Mouse (Mus musculus) MEL (cell line): ENCODE measurements at regions not wholly inside any gene's neighbourhood (a gene's known extent, or its start where the extent isn't known, plus 50 kb on each side); places are given as distances from the start of the nearest gene placed in this dataset.

Experiments used
- DNase-seq: peaks from one replicate; pipeline ENCODE4 v3.0.0; 2011; ENCODE audit warnings: low read depth, low spot score
- H3K27ac ChIP-seq: 2 replicates; pipeline ENCODE4 v1.5.1; 2012; ENCODE audit warnings: low read depth, mild to moderate bottlenecking, control low read depth, low read length, moderate library complexity; ENCODE audit not compliant: control insufficient read depth
- H3K27me3 ChIP-seq, 2 experiments: fragments of 150-350 bp in 1 of 2; sonication (generic) in 1 of 2; 2 replicates each; pipeline ENCODE4 v1.6.1; 2012; ENCODE audit warnings: low read length in 2 of 2, mild to moderate bottlenecking in 2 of 2, improper control_type of control experiment in 1 of 2, moderate library complexity in 1 of 2; ENCODE audit not compliant: insufficient read depth in 2 of 2, control insufficient read depth in 1 of 2
- H3K36me3 ChIP-seq, 2 experiments: 2 replicates each; pipeline ENCODE4 v1.6.1; 2012 to 2014; ENCODE audit warnings: low read length in 2 of 2, improper control_type of control experiment in 1 of 2, inconsistent platforms in 1 of 2, mild to moderate bottlenecking in 1 of 2; ENCODE audit not compliant: insufficient read depth in 2 of 2, control insufficient read depth in 1 of 2
- H3K4me1 ChIP-seq, 2 experiments: fragments of 150-350 bp in 1 of 2; sonication (generic) in 1 of 2; 2 replicates each; pipeline ENCODE4 v1.6.1; 2012; ENCODE audit warnings: low read length in 2 of 2, improper control_type of control experiment in 1 of 2, mild to moderate bottlenecking in 1 of 2; ENCODE audit not compliant: insufficient read depth in 2 of 2, control insufficient read depth in 1 of 2
- H3K4me3 ChIP-seq, 2 experiments: fragments of 150-350 bp in 1 of 2; sonication (generic) in 1 of 2; 2 replicates each; pipeline ENCODE4 v1.5.1; 2012; ENCODE audit warnings: low read depth in 2 of 2, low read length in 2 of 2, mild to moderate bottlenecking in 2 of 2, moderate library complexity in 2 of 2, control low read depth in 1 of 2, improper control_type of control experiment in 1 of 2; ENCODE audit not compliant: control insufficient read depth in 1 of 2, insufficient read depth in 1 of 2
- H3K79me2 ChIP-seq: 2 replicates; pipeline ENCODE4 v1.6.1; 2012; ENCODE audit warnings: mild to moderate bottlenecking, low read length, moderate library complexity; ENCODE audit not compliant: control insufficient read depth, poor library complexity, insufficient read depth
- H3K9ac ChIP-seq: 2 replicates; pipeline ENCODE4 v1.6.1; 2012; ENCODE audit warnings: low read depth, mild to moderate bottlenecking, control low read depth, low read length, moderate library complexity; ENCODE audit not compliant: control insufficient read depth, poor library complexity, severe bottlenecking
- H3K9me3 ChIP-seq: fragments of 150-350 bp; sonication (generic); replicated peaks from 2 replicates; pipeline ENCODE4 v1.6.1; 2012; ENCODE audit warnings: mild to moderate bottlenecking, low read length, improper control_type of control experiment, moderate library complexity; ENCODE audit not compliant: insufficient read depth
- BHLHE40 ChIP-seq: IDR thresholded peaks from 2 replicates; pipeline ENCODE4 v1.6.1; 2012; ENCODE audit warnings: low read depth, mild to moderate bottlenecking, inconsistent platforms, low read length, improper control_type of control experiment, borderline replicate concordance
- CHD1 ChIP-seq: IDR thresholded peaks from 2 replicates; pipeline ENCODE4 v1.6.1; 2012; ENCODE audit warnings: low read depth, mild to moderate bottlenecking, inconsistent platforms, low read length, improper control_type of control experiment
- CHD2 ChIP-seq: IDR thresholded peaks from 2 replicates; pipeline ENCODE4 v1.6.1; 2011; ENCODE audit warnings: low read length, improper control_type of control experiment
- E2F4 ChIP-seq: IDR thresholded peaks from 2 replicates; pipeline ENCODE4 v1.6.1; 2011; ENCODE audit warnings: low read depth, low read length, improper control_type of control experiment, borderline replicate concordance
- ELF1 ChIP-seq: IDR thresholded peaks from 2 replicates; pipeline ENCODE4 v1.6.1; 2014; ENCODE audit warnings: low read depth, mild to moderate bottlenecking, inconsistent platforms, low read length, improper control_type of control experiment, moderate library complexity
- EP300 ChIP-seq, 2 experiments: IDR thresholded peaks; 2 replicates each; pipeline ENCODE4 v1.6.1; 2011; ENCODE audit warnings: improper control_type of control experiment in 2 of 2, low read length in 2 of 2, low read depth in 1 of 2, mild to moderate bottlenecking in 1 of 2
- ETS1 ChIP-seq: IDR thresholded peaks from 2 replicates; pipeline ENCODE4 v1.6.1; 2012; ENCODE audit warnings: low read depth, mild to moderate bottlenecking, inconsistent platforms, low read length, improper control_type of control experiment, moderate library complexity
- GABPA ChIP-seq: IDR thresholded peaks from 2 replicates; pipeline ENCODE4 v1.6.1; 2012; ENCODE audit warnings: low read depth, mild to moderate bottlenecking, inconsistent platforms, low read length, improper control_type of control experiment, moderate library complexity
- GATA1 ChIP-seq: IDR thresholded peaks from 2 replicates; pipeline ENCODE4 v1.6.1; 2011; ENCODE audit warnings: low read depth, low read length, improper control_type of control experiment
- JUND ChIP-seq: IDR thresholded peaks from 2 replicates; pipeline ENCODE4 v1.6.1; 2011; ENCODE audit warnings: low read depth, mild to moderate bottlenecking, improper control_type of control experiment, low read length
- KAT2A ChIP-seq: conservative IDR thresholded peaks from 2 replicates; pipeline ENCODE4 v1.6.1; 2012; ENCODE audit warnings: low read depth, low read length, improper control_type of control experiment, inconsistent platforms
- MAX ChIP-seq: IDR thresholded peaks from 2 replicates; pipeline ENCODE4 v1.6.1; 2011; ENCODE audit warnings: low read length, improper control_type of control experiment
- MAZ ChIP-seq: IDR thresholded peaks from 2 replicates; pipeline ENCODE4 v1.6.1; 2012; ENCODE audit warnings: low read depth, mild to moderate bottlenecking, inconsistent platforms, low read length, improper control_type of control experiment
- MEF2A ChIP-seq: IDR thresholded peaks from 2 replicates; pipeline ENCODE4 v1.6.1; 2014; ENCODE audit warnings: low read depth, mild to moderate bottlenecking, inconsistent platforms, low read length, improper control_type of control experiment; ENCODE audit not compliant: poor library complexity, insufficient replicate concordance, severe bottlenecking; ENCODE audit errors: extremely low read depth
- MYB ChIP-seq: IDR thresholded peaks from 2 replicates; pipeline ENCODE4 v1.6.1; 2011; ENCODE audit warnings: mild to moderate bottlenecking, low read depth, low read length, improper control_type of control experiment
- RAD21 ChIP-seq: IDR thresholded peaks from 2 replicates; pipeline ENCODE4 v1.6.1; 2011; ENCODE audit warnings: mild to moderate bottlenecking, low read depth, low read length, improper control_type of control experiment
- SIN3A ChIP-seq: IDR thresholded peaks from 2 replicates; pipeline ENCODE4 v1.6.1; 2012; ENCODE audit warnings: low read length, improper control_type of control experiment, inconsistent platforms
- SMC3 ChIP-seq: IDR thresholded peaks from 2 replicates; pipeline ENCODE4 v1.6.1; 2011; ENCODE audit warnings: low read depth, low read length, improper control_type of control experiment
- TBP ChIP-seq: IDR thresholded peaks from 2 replicates; pipeline ENCODE4 v1.8.0; 2011; ENCODE audit warnings: low read depth, low read length, improper control_type of control experiment
- TCF12 ChIP-seq: IDR thresholded peaks from 2 replicates; pipeline ENCODE4 v1.6.1; 2014; ENCODE audit warnings: low read depth, mild to moderate bottlenecking, inconsistent platforms, low read length, improper control_type of control experiment, moderate library complexity
- UBTF ChIP-seq: IDR thresholded peaks from 2 replicates; pipeline ENCODE4 v1.6.1; 2012; ENCODE audit warnings: low read depth, mild to moderate bottlenecking, inconsistent platforms, low read length, improper control_type of control experiment, moderate library complexity, borderline replicate concordance; ENCODE audit not compliant: insufficient read depth
- USF1 ChIP-seq: IDR thresholded peaks from 2 replicates; pipeline ENCODE4 v1.6.1; 2014; ENCODE audit warnings: low read depth, mild to moderate bottlenecking, inconsistent platforms, low read length, improper control_type of control experiment, moderate library complexity
- USF2 ChIP-seq, 2 experiments: IDR thresholded peaks; 2 replicates each; pipeline ENCODE4 v1.6.1; 2011 to 2012; ENCODE audit warnings: improper control_type of control experiment in 2 of 2, low read length in 2 of 2, borderline replicate concordance in 1 of 2, inconsistent platforms in 1 of 2, low read depth in 1 of 2, mild to moderate bottlenecking in 1 of 2; ENCODE audit not compliant: insufficient read depth in 1 of 2
- ZC3H11A ChIP-seq: IDR thresholded peaks from 2 replicates; pipeline ENCODE4 v1.6.1; 2012; ENCODE audit warnings: low read depth, mild to moderate bottlenecking, inconsistent platforms, low read length, improper control_type of control experiment
- ZKSCAN1 ChIP-seq: IDR thresholded peaks from 2 replicates; pipeline ENCODE4 v1.6.1; 2012; ENCODE audit warnings: low read depth, mild to moderate bottlenecking, inconsistent platforms, low read length, improper control_type of control experiment, moderate library complexity

GRCm38 (mm10) chr14:14640557-14640956 is 61.5 kb upstream of the Slc4a7 start:
- Histone ChIP-seq H3K9ac (no peak overlapping the region), H3K9me3 (no peaks in the 10 kb centered on the region), H3K4me1 (no peaks in the 10 kb centered on the region), H3K79me2 (no peaks in the 10 kb centered on the region), H3K36me3 (no peaks in the 10 kb centered on the region), H3K4me3 (no peak overlapping the region), H3K27ac (no peak overlapping the region), H3K27me3 (no peaks in the 10 kb centered on the region)
- DNase-seq, result no peak
- TF ChIP-seq ZKSCAN1 (no peak), CHD2 (no peak), ETS1 (no peak), BHLHE40 (no peak), MEF2A (no peak), ZC3H11A (no peak), SIN3A (no peak), ELF1 (no peak), CHD1 (no peak), KAT2A (no peak), E2F4 (no peak), TCF12 (no peak), MAZ (no peak), USF1 (no peak), RAD21 (no peak), GABPA (no peak), MYB (no peak), SMC3 (no peak), UBTF (no peak)

DNA sequence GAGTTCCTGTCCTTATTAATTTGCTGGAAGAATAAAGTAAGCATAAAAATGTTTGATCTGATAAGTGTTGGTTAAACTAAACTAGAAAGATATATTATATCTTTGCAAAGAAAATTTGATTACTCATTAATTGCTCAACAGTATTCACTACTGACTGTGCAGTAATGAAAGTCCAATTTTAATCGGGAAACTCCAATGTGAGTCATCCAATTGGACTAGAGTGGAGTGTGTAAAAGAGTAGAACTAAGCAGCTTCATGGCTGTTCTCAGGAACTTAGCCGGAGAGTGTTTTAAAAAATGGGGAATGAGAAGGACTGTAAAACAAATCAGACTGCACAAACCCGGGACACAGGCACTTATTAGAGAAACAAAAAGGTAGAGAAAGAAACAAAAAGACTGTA is 58.5 kb upstream of the Slc4a7 start:
- TF ChIP-seq EP300 (IDR thresholded peaks at IDR 0.05; ENCODE audit: low read depth in 1 of 2, low read length in 2 of 2) (no peak), TBP (no peak), USF2 (IDR thresholded peaks at IDR 0.05; ENCODE audit: borderline replicate concordance in 1 of 2, insufficient read depth in 1 of 2, low read depth in 1 of 2, low read length in 2 of 2) (no peak), TCF12 (no peak), MAX (no peak), GATA1 (no peak), E2F4 (no peak), JUND (no peak)
- H3K27ac ChIP-seq, result no peak overlapping the region
- H3K79me2 ChIP-seq, result no peaks in the 10 kb centered on the region
- no peak for DNase-seq
- no peaks in the 10 kb centered on the region for H3K4me1 ChIP-seq
- no peaks in the 10 kb centered on the region for H3K9me3 ChIP-seq
- no peaks in the 10 kb centered on the region for H3K36me3 ChIP-seq
- H3K27me3 ChIP-seq, result no peaks in the 10 kb centered on the region
- no peak overlapping the region for H3K4me3 ChIP-seq
- H3K9ac ChIP-seq, result no peak overlapping the region
